Mouse (Mus musculus): ENCODE results near the gene Rexo5.
A peak's percentile ranks its signal among the peaks of the same experiment; 100 is the strongest.

The Rexo5 gene

GRCm38 (mm10) chr7:119845541-119845940 lies 51.7 kb downstream of the Rexo5 start:
- DNase-seq (ENCODE audit: low spot score), result no peak

- no peak for DNase-seq (ENCODE audit: low spot score)
Observed at GRCm38 (mm10) chr7:119847396-119847795, 53.6 kb downstream of the Rexo5 start.

- DNase-seq (ENCODE audit: low spot score), result peak; percentile 76
Observed at GRCm38 (mm10) chr7:119849096-119849495, 55.3 kb downstream of the Rexo5 start.

- DNase-seq (ENCODE audit: low spot score), result peak; percentile 90
Observed at GRCm38 (mm10) chr7:119850737-119851136, 56.9 kb downstream of the Rexo5 start.

GRCm38 (mm10) chr7:119852494-119852893 lies 58.7 kb downstream of the Rexo5 start:
- DNase-seq (ENCODE audit: low spot score), result no peak

- no peak for DNase-seq (ENCODE audit: low spot score)
Observed at GRCm38 (mm10) chr7:119853186-119853585, 59.4 kb downstream of the Rexo5 start.

- no peak for DNase-seq (ENCODE audit: low spot score)
Observed at GRCm38 (mm10) chr7:119854362-119854761, 60.6 kb downstream of the Rexo5 start.

- DNase-seq (ENCODE audit: low spot score), result no peak
Observed at GRCm38 (mm10) chr7:119855031-119855430, 61.2 kb downstream of the Rexo5 start.

GRCm38 (mm10) chr7:119859476-119859875 lies 65.7 kb downstream of the Rexo5 start:
- DNase-seq (ENCODE audit: low spot score), result no peak

- no peak for DNase-seq (ENCODE audit: low spot score)
Observed at GRCm38 (mm10) chr7:119860116-119860515, 66.3 kb downstream of the Rexo5 start.

GRCm38 (mm10) chr7:119860554-119860953 lies 66.7 kb downstream of the Rexo5 start:
- DNase-seq (ENCODE audit: low spot score), result no peak

- DNase-seq (ENCODE audit: low spot score), result no peak
Observed at GRCm38 (mm10) chr7:119860971-119861334, 67.1 kb downstream of the Rexo5 start.

- peak; percentile 63 for DNase-seq (ENCODE audit: low spot score)
Observed at GRCm38 (mm10) chr7:119861335-119862091, 67.7 kb downstream of the Rexo5 start.

GRCm38 (mm10) chr7:119862167-119862566 lies 68.4 kb downstream of the Rexo5 start:
- DNase-seq (ENCODE audit: low spot score), result no peak

- DNase-seq (ENCODE audit: low spot score), result no peak
Observed at GRCm38 (mm10) chr7:119864500-119864899, 70.7 kb downstream of the Rexo5 start.

GRCm38 (mm10) chr7:119866136-119866535 lies 72.3 kb downstream of the Rexo5 start:
- no peak for DNase-seq (ENCODE audit: low spot score)

- DNase-seq (ENCODE audit: low spot score), result no peak
Observed at GRCm38 (mm10) chr7:119872204-119872603, 78.4 kb downstream of the Rexo5 start.

GRCm38 (mm10) chr7:119873050-119873449 lies 79.2 kb downstream of the Rexo5 start:
- no peak for DNase-seq (ENCODE audit: low spot score)

GRCm38 (mm10) chr7:119875776-119876440 lies 82.1 kb downstream of the Rexo5 start:
- no peak for DNase-seq (ENCODE audit: low spot score)

- no peak for DNase-seq (ENCODE audit: low spot score)
Observed at GRCm38 (mm10) chr7:119879171-119879570, 85.4 kb downstream of the Rexo5 start.

- peak; percentile 64 for DNase-seq (ENCODE audit: low spot score)
Observed at GRCm38 (mm10) chr7:119880345-119880744, 86.5 kb downstream of the Rexo5 start.

- DNase-seq (ENCODE audit: low spot score), result peak; percentile 40
Observed at GRCm38 (mm10) chr7:119881229-119881628, 87.4 kb downstream of the Rexo5 start.

- no peak for DNase-seq (ENCODE audit: low spot score)
Observed at GRCm38 (mm10) chr7:119887887-119888286, 94.1 kb downstream of the Rexo5 start.

- no peak for DNase-seq (ENCODE audit: low spot score)
Observed at GRCm38 (mm10) chr7:119892198-119892597, 98.4 kb downstream of the Rexo5 start.
